Mouse (Mus musculus) heart, postnatal 25 days (tissue): Measurements from ENCODE around the gene Fstl3. TPM values are rescaled to one million over a fixed set of nuclear protein-coding genes. Genes with fewer than 3 reads are reported as not detected.

Experiments
- DNase-seq: peaks from one replicate; pipeline ENCODE4 v3.0.0; 2022; ENCODE audit warnings: low spot score
- intact Hi-C: fragments of 180-260 bp; cut with DNase I; formaldehyde crosslinking; loops from one replicate; pipeline ENCODE4 v1.15.1; 2025
- total RNA-seq, 2 experiments: library from RNA; stranded (reverse); gene quantifications; 2 replicates each; pipeline ENCODE4 v1.2.3; 2021

Gene Fstl3
- total RNA-seq, 2 experiments from 2014 or later, result 2.9 to 4.2 TPM

GRCm38 (mm10) chr10:79805636-79806035 is 28.6 kb downstream of the Fstl3 start:
- intact Hi-C loops, result no loop called here
- DNase-seq, result peak; percentile 79

- intact Hi-C loops, result no loop called here
- DNase-seq, result no peak
Measured at GRCm38 (mm10) chr10:79806331-79806730, 29.3 kb downstream of the Fstl3 start.

GRCm38 (mm10) chr10:79806972-79807371 is 29.9 kb downstream of the Fstl3 start:
- DNase-seq, result peak; percentile 60
- intact Hi-C loops, result no loop called here

- DNase-seq, result peak; percentile 64
- intact Hi-C loops, result loop anchor here (1.0 kb wide), 1 partner anchor 14 kb away; no protein-coding TSS in a partner anchor
Measured at GRCm38 (mm10) chr10:79807826-79808225, 30.8 kb downstream of the Fstl3 start.

- DNase-seq, result no peak
- intact Hi-C loops, result loop anchor here (1.0 kb wide), 1 partner anchor 14 kb away; no protein-coding TSS in a partner anchor
Measured at GRCm38 (mm10) chr10:79808728-79809127, 31.7 kb downstream of the Fstl3 start.

GRCm38 (mm10) chr10:79811736-79812637 is 34.9 kb downstream of the Fstl3 start:
- peak; percentile 56 for DNase-seq
- intact Hi-C loops, result loop anchor here (1.0 kb wide), 1 partner anchor 19 kb away; the partner anchor contains the start of gene Palm

GRCm38 (mm10) chr10:79814271-79814842 is 37.3 kb downstream of the Fstl3 start:
- intact Hi-C loops, result no loop called here
- no peak for DNase-seq

GRCm38 (mm10) chr10:79815671-79816494 is 38.8 kb downstream of the Fstl3 start:
- DNase-seq, result no peak
- intact Hi-C loops, result no loop called here

GRCm38 (mm10) chr10:79817111-79817510 is 40.0 kb downstream of the Fstl3 start:
- intact Hi-C loops, result no loop called here
- DNase-seq, result no peak

GRCm38 (mm10) chr10:79818225-79818624 is 41.2 kb downstream of the Fstl3 start:
- intact Hi-C loops, result no loop called here
- DNase-seq, result no peak

GRCm38 (mm10) chr10:79819606-79820005 is 42.5 kb downstream of the Fstl3 start:
- intact Hi-C loops, result no loop called here

GRCm38 (mm10) chr10:79820277-79820676 is 43.2 kb downstream of the Fstl3 start:
- intact Hi-C loops, result no loop called here
- DNase-seq, result no peak

More at GRCm38 (mm10) chr10:79819606-79820005, 42.5 kb downstream of the Fstl3 start:
- DNase-seq, result no peak

- DNase-seq, result no peak
- intact Hi-C loops, result no loop called here
Measured at GRCm38 (mm10) chr10:79820782-79821181, 43.7 kb downstream of the Fstl3 start, which contains the start of gene Misp. Misp (plus strand) TSS chr10:79820989.

- intact Hi-C loops, result no loop called here
Measured at GRCm38 (mm10) chr10:79821731-79822130, 44.7 kb downstream of the Fstl3 start.

GRCm38 (mm10) chr10:79822372-79822771 is 45.3 kb downstream of the Fstl3 start:
- DNase-seq, result no peak

More at GRCm38 (mm10) chr10:79821731-79822130, 44.7 kb downstream of the Fstl3 start:
- DNase-seq, result no peak

GRCm38 (mm10) chr10:79823011-79823410 is 45.9 kb downstream of the Fstl3 start:
- DNase-seq, result no peak
- intact Hi-C loops, result no loop called here

More at GRCm38 (mm10) chr10:79822372-79822771, 45.3 kb downstream of the Fstl3 start:
- intact Hi-C loops, result no loop called here

- no peak for DNase-seq
- intact Hi-C loops, result no loop called here
Measured at GRCm38 (mm10) chr10:79824413-79824812, 47.3 kb downstream of the Fstl3 start.

- no peak for DNase-seq
- intact Hi-C loops, result loop anchor here (5.0 kb wide), 1 partner anchor 36 kb away; no protein-coding TSS in a partner anchor
Measured at GRCm38 (mm10) chr10:79831583-79831982, 54.5 kb downstream of the Fstl3 start.
